Mouse (Mus musculus): ENCODE results near the gene Prr5.

Prr5 gene

GRCm38 (mm10) chr15:84680545-84681454, 11.4 kb downstream of the Prr5 start:
- peak; percentile 94 for DNase-seq

- peak; percentile 43 for DNase-seq
Observed at GRCm38 (mm10) chr15:84681455-84682193, 12.2 kb downstream of the Prr5 start.

- DNase-seq = no peak
Observed at GRCm38 (mm10) chr15:84682206-84682605, 12.8 kb downstream of the Prr5 start.

GRCm38 (mm10) chr15:84682821-84683220, 13.4 kb downstream of the Prr5 start:
- DNase-seq = no peak

GRCm38 (mm10) chr15:84684520-84684919, 15.1 kb downstream of the Prr5 start:
- no peak for DNase-seq

GRCm38 (mm10) chr15:84685417-84685816, 16.0 kb downstream of the Prr5 start:
- DNase-seq = no peak

- no peak for DNase-seq
Observed at GRCm38 (mm10) chr15:84687904-84688303, 18.5 kb downstream of the Prr5 start.

GRCm38 (mm10) chr15:84689356-84689755, 19.9 kb downstream of the Prr5 start:
- no peak for DNase-seq

GRCm38 (mm10) chr15:84691513-84691912, 22.1 kb downstream of the Prr5 start:
- no peak for DNase-seq

GRCm38 (mm10) chr15:84692645-84693044, 23.2 kb downstream of the Prr5 start:
- DNase-seq = no peak

GRCm38 (mm10) chr15:84696021-84696420, 26.6 kb downstream of the Prr5 start:
- DNase-seq = peak; percentile 67

GRCm38 (mm10) chr15:84697611-84698011, 28.2 kb downstream of the Prr5 start:
- peak; percentile 47 for DNase-seq

GRCm38 (mm10) chr15:84698189-84698588, 28.8 kb downstream of the Prr5 start:
- DNase-seq = no peak

- peak; percentile 72 for DNase-seq
Observed at GRCm38 (mm10) chr15:84700147-84700794, 30.9 kb downstream of the Prr5 start.

- peak; percentile 45 for DNase-seq
Observed at GRCm38 (mm10) chr15:84701947-84702346, 32.5 kb downstream of the Prr5 start.

- DNase-seq = no peak
Observed at GRCm38 (mm10) chr15:84702391-84703345, 33.2 kb downstream of the Prr5 start.

GRCm38 (mm10) chr15:84703992-84704391, 34.6 kb downstream of the Prr5 start:
- DNase-seq = no peak

- DNase-seq = no peak
Observed at GRCm38 (mm10) chr15:84705351-84705901, 36.0 kb downstream of the Prr5 start.

GRCm38 (mm10) chr15:84706983-84707619, 37.7 kb downstream of the Prr5 start:
- DNase-seq = no peak

- no peak for DNase-seq
Observed at GRCm38 (mm10) chr15:84712566-84713405, 43.4 kb downstream of the Prr5 start.

All from kidney, adult 18-20 months (tissue).